Mouse (Mus musculus): ENCODE measurements around the gene Mcrip2.

Gene Mcrip2

DNA sequence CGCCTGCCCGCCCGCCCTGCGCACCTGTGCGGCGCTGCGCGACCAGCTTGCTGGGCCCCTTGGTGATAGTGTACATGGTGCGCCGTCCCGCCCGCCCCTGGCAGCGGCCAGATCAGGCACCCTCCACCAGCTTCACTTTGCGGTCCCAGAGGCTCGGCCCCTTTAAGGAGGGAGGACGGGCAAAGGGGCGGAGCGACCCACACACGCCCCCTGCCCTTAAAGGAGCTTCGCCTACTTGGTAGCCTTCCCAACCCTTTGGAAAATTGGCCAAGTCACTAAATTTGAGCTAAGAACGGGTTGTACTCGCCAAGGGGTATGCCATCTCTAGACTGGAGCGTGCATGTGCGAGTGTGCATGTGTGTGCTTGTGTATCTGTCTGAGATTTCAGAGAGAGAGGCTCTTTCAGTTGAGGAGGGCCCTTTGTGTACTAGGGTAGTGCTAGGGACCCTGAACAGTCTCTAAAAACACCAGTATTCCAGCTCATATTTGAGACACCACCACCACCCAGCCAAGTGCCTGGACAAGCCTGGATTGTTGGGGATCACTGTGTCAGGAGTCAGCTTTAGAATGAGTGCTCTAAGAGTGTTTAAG lies at the start of gene Mcrip2:
Mcrip2 (minus strand) TSS at position 164 of the 591 bp plus-strand sequence.
- peak; percentile 69; the same call in 1 of the 2 replicates for ATAC-seq (ENCODE audit: insufficient number of reproducible peaks, low FRiP score, low TSS enrichment)

DNA sequence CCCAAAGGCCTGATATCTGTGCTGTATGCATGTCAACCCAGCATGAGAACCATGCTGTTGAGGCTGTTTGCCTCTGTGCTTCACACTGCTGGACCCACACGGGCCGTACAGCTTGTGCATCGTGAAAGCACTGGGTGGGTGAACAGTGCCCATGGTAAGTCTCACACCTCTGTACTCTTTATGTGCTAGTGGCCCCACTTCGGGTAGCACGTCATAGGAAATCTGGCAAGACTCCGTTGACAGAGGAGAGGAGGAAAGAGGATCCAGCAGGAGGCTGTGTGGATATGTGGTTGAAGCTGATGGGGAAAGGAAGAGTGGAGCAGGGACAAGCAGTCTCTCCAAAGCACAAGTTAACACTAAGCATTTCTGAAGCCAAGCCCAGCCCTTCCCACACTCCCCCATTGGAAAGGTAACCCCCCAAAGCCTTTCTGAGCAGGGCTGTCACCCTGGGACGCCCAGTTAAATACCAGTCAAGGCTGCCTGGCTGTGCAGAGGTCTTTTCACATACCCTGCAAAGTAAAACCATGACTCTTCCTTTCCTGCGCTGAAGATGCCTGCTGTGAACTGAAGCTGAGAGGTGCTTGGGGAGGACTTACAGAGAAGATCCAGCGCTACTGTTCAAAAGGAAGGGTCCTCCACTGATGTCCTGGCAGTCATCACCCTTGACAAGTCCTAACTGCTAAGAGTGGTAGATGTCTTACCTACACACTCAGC lies 49.6 kb upstream of the Mcrip2 start:
- no peak for ATAC-seq (ENCODE audit: insufficient number of reproducible peaks, low FRiP score, low TSS enrichment)

DNA sequence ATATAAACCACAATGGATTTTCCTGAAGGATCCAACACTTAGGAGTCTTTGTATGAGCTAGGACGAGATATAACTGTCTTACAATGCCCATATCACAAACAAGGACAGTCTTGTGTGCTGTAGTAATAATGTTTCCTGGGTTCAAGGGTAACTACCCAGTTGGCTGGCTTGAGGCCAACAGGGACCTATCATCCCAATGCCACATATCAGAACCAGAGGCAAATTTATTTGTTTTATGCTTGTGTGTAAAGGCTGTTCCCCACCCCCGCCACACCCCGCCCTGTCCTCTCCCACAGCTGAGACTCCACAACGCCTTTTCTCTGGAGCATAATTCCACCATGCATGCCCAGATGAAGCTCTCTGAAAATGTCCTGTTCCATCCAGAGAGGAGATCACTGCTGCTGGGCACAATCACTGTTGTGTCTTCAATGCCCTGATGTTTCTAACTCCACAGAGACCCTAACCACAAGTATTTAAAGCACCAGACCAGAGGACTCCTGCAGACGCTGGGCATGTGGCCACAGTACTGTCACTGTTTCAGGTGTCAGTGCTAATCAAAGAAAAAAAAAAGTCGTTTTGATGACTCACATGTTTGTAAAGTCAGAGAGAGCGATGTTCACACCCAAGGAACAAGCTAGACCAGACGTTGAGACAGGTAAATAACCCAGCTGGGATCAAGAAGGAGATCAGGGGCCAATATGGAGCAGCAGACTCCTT lies 48.5 kb upstream of the Mcrip2 start:
- no peak for ATAC-seq (ENCODE audit: insufficient number of reproducible peaks, low FRiP score, low TSS enrichment)

- ATAC-seq (ENCODE audit: insufficient number of reproducible peaks, low FRiP score, low TSS enrichment), result no peak
These were observed 45.7 kb upstream of the Mcrip2 start for GRCm38 (mm10) chr17:25914295-25914694.

- ATAC-seq (ENCODE audit: insufficient number of reproducible peaks, low FRiP score, low TSS enrichment), result no peak
These were observed 45.3 kb upstream of the Mcrip2 start for GRCm38 (mm10) chr17:25913877-25914275.

GRCm38 (mm10) chr17:25913186-25913876 lies 44.8 kb upstream of the Mcrip2 start:
- peak; percentile 74; the same call in 1 of the 2 replicates for ATAC-seq (ENCODE audit: insufficient number of reproducible peaks, low FRiP score, low TSS enrichment)

- ATAC-seq (ENCODE audit: insufficient number of reproducible peaks, low FRiP score, low TSS enrichment), result peak; percentile 84; the same call in 1 of the 2 replicates
These were observed 43.3 kb upstream of the Mcrip2 start for GRCm38 (mm10) chr17:25911816-25912215.

- ATAC-seq (ENCODE audit: insufficient number of reproducible peaks, low FRiP score, low TSS enrichment), result no peak
These were observed 39.1 kb upstream of the Mcrip2 start for GRCm38 (mm10) chr17:25907640-25908039.

DNA sequence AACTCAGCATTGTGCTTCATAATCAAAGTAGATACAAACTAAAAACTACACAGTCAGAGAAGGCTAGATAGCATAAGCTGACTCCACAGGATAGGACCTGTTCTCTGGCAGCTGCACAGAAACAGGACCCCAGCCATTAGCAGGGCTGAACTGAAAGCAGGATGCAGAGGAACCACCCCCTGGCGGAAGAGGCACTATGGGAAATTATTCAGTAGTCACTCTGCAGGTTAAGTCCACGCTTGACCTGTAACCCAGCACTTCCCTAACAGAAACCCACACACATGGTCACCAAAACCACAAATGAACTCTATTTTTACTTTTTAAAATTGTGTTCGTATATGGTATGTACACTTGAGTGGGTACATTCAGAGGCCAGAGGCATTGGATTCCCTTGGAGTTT lies 34.5 kb upstream of the Mcrip2 start:
- ATAC-seq (ENCODE audit: insufficient number of reproducible peaks, low FRiP score, low TSS enrichment), result no peak

DNA sequence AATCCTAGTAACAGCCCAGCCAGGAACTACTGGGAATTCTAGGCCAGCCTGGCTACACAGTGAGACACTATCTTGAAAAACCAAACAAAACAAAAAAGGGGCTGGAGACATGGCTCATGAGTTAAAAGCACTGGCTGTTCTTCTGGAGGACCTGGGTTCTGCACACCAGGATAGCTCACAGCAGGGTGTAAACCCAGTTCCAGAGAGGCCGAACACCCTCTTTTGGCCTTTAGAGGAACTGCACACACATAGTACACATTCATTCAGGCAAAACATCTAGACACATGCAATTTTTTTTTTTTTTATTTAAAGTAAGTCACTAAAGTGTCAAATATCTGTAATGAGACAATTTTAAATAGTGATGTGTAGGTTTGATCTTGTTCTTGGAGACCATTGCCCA lies 31.6 kb upstream of the Mcrip2 start:
- no peak for ATAC-seq (ENCODE audit: insufficient number of reproducible peaks, low FRiP score, low TSS enrichment)

- ATAC-seq (ENCODE audit: insufficient number of reproducible peaks, low FRiP score, low TSS enrichment), result no peak
These were observed 27.3 kb upstream of the Mcrip2 start for GRCm38 (mm10) chr17:25895891-25896290.

DNA sequence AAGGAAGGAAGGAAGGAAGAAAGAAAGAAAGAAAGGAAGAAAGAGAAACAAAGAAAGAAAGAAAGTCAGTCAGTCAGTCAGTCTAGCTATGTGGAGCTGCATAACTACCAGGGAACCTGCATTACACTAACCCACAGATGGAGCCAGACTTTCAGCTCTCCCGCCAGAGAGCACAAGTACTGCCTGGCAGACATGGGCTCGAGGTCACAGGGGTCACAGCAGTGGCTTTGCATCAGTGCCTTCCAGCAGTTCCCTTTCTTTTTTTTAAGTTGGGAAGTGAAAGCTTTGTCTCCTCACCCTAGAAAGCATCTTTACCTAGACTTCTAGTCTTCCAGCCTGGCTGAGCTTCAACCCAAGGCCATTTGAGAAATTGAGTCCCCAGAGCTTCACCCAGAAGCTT lies 26.9 kb upstream of the Mcrip2 start:
- no peak for ATAC-seq (ENCODE audit: insufficient number of reproducible peaks, low FRiP score, low TSS enrichment)

DNA sequence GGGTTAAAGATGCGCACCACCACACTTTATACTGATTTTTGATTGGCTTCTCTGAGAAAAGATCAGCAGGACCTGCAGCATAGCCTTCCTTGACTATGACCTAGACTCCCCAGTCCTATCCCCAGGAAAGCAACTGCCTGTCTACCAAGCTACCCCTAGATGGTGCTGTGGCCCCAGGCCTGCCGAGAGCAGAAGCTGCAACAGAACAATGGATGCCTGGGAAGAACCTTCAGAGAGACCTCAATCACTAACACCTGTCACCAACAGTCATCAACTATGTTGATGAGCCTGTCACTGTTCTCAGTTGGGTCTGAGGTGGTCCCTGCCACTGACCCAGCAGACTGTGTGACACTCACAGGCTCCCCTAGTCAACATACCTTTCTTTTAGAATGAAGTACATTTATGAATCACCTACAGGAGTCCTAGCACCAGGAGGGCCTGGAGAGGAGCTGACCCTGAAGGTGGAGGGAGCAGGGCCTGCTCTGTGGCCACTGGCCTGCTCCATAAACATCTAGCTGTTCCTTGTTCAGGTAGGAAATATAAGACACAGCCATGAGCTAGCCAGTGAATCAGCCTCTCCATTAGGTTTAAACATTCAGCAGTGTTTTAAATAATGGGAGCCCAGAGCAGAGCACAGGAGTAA lies 25.5 kb upstream of the Mcrip2 start:
- peak; percentile 68; the same call in 1 of the 2 replicates for ATAC-seq (ENCODE audit: insufficient number of reproducible peaks, low FRiP score, low TSS enrichment)

GRCm38 (mm10) chr17:25888837-25889236 lies 20.3 kb upstream of the Mcrip2 start:
- no peak for ATAC-seq (ENCODE audit: insufficient number of reproducible peaks, low FRiP score, low TSS enrichment)

DNA sequence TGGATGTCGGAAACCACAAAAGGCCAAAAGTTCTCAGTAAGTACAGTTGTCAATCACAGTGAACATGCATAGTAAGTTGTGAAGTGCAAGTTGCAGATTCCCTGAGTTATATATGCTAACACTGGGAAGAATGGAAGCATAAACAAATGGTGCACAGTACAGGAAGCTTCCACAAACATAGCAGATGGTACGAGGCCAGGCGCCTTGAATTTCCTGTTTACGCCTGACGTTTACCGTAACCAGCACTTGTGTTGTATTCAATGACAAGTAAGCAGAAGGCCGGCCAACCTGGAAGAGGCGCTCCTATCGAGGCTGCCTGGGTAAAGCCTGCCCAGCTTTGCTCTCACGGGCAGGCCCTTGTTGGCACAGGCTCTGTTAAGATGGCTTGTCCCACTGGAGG lies 18.9 kb upstream of the Mcrip2 start:
- ATAC-seq (ENCODE audit: insufficient number of reproducible peaks, low FRiP score, low TSS enrichment), result no peak

DNA sequence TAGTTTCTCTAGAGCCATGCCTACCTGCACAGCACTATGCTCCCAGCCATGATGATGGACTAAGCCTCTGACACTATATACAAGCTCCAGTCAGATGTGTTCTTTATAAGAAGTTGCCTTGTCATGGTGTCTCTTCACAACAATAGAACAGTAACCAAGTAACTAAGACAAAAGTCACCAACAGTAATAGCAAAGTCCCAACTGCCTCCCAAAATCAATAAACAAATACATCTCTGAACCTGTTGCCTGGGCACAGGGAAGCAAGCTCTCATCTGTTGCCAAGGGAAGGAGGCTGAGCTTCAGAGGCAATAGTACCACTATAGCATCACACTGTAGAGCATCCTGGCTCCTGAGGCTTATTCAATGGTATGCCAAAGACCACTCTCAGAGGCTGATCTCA lies 18.2 kb upstream of the Mcrip2 start:
- no peak for ATAC-seq (ENCODE audit: insufficient number of reproducible peaks, low FRiP score, low TSS enrichment)

DNA sequence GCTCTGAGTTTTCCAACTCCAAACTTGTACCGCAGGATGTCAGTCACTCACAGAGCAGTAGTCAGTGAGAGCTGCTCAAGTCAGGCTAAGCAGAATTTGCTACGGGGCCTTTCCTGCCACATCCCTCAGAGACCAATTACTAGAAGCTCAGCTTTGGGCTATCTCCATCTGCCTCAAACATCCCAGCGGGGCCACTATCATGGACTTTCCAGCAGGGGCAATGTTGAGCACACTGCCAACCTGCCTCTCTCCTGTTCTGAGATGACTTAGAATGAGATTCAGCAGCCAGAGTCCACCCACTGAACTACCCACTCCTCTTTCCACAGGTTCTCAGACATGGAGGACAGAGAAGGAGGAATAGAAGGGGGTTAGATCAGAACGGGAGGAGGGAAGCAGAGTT lies 17.1 kb upstream of the Mcrip2 start:
- ATAC-seq (ENCODE audit: insufficient number of reproducible peaks, low FRiP score, low TSS enrichment), result no peak

- ATAC-seq (ENCODE audit: insufficient number of reproducible peaks, low FRiP score, low TSS enrichment), result no peak
These were observed 15.3 kb upstream of the Mcrip2 start for GRCm38 (mm10) chr17:25883824-25884223.

- ATAC-seq (ENCODE audit: insufficient number of reproducible peaks, low FRiP score, low TSS enrichment), result no peak
These were observed 14.7 kb upstream of the Mcrip2 start for GRCm38 (mm10) chr17:25883268-25883667.

GRCm38 (mm10) chr17:25882306-25882705 lies 13.7 kb upstream of the Mcrip2 start:
- ATAC-seq (ENCODE audit: insufficient number of reproducible peaks, low FRiP score, low TSS enrichment), result no peak

Measured in cerebellum, adult (tissue).